Mouse (Mus musculus): ENCODE data around the gene Gabpb2. TPM values are rescaled to one million over a fixed set of nuclear protein-coding genes. Genes with fewer than 3 reads are reported as not detected.
A peak's percentile ranks its signal among the peaks of the same experiment; 100 is the strongest.

Gene Gabpb2
- polyA plus RNA-seq, 1 experiment from 2014 or later: 7.7 TPM

DNA sequence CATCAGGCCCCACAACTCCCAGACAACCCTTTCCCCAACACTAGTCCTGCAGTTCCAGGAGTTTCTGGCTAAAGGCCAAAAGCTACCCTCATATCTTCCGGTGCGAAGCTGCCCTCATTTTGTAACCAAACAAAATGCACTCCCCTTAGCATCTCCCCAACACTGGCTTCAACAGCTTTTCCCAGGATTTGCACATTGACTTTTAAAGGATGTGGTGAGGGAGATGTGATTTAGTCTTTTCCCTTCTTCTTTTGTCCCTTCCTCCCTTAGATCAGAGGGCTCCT, 55.4 kb downstream of the Gabpb2 start:
- no peaks in the 10 kb centered on the region for H3K9me3 ChIP-seq (replicated peaks)
- WGBS: 19% methylated on average over 2 of the region's 2 CpGs
- H3K36me3 ChIP-seq (ENCODE audit: poor library complexity, severe bottlenecking): peaks cover 34% of the 10 kb centered on the region
- H3K4me3 ChIP-seq: peak overlapping the region; percentile 88
- ATAC-seq: no peak
- H3K27ac ChIP-seq: peak overlapping the region; percentile 70
- H3K27me3 ChIP-seq: 0 out of 2 replicates have a peak, but pooled peaks cover 5% of the 10 kb centered on the region
- peak overlapping the region; percentile 89 for H3K9ac ChIP-seq
- peak overlapping the region; percentile 70 for H3K4me2 ChIP-seq
- peaks cover 38% of the 10 kb centered on the region for H3K4me1 ChIP-seq

DNA sequence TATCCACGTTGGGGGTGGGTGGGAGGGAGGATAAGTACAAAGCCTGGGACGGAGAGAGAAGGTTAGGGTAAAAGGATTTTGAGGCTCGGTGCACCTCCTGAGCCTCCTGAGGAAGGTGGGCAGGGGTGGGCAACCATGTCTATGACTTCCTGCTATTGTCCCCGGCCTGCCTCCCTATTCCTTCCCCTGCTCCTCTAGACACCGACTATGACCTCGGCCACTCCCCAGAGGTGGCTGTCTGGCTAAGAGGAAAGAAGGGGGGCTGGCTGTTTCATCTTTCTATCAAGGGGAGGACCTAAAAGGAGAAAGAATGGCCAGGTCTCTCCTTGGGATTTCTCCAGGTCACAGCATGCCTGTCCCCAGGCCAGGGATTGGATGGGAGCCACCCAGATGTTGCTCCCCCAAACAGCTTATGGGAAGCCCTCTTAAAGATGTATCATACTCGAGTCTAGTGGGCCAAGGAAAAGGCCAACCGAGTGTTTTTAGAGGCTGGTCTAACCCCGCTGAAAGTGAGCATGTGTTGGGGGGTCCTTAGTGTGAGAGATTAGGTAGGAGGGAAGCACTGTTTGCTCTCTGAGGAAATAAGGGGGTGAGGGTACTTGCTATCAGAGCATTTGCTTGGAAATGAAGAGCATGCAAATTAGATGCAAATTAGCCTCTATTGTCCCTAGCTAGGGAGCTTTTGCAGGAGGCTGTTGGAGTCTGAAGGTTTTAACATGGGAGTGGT, 55.9 kb downstream of the Gabpb2 start:
- no peak for ATAC-seq

DNA sequence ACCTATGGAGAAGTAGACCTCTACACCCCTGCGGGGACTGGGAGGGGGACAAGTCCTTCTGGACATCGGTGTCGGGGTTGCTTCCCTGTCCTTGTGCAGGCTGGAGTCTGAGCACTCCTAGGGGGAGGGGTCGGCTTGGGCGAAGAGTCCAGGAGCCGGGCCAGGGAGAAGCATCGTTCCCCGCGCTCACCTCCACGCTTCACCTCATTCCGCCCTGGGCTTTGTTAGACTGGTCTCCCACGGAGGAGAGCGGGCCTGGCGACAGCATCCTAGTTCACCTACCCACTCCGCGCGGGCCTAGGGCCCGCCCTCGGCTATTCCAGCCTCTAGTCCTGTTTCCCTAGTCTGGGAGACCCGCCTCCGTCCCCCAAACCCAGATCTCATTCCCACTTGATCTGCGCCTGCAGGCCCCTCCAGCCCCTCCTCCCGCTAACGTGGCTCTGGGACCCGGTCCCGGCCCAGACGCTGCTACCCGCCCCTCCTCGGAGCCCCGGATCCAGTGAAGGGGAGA, 56.6 kb downstream of the Gabpb2 start:
- peak overlapping the region; percentile 70 for H3K4me2 ChIP-seq
- H3K27ac ChIP-seq: peak overlapping the region; percentile 70
- peak; percentile 14 for ATAC-seq
- peaks cover 22% of the 10 kb centered on the region for H3K36me3 ChIP-seq (ENCODE audit: poor library complexity, severe bottlenecking)
- H3K4me3 ChIP-seq: peak overlapping the region; percentile 88
- H3K9ac ChIP-seq: peak overlapping the region; percentile 89
- under 1% methylated on average over 29 of the region's 30 CpGs for WGBS
- no peaks in the 10 kb centered on the region for H3K9me3 ChIP-seq (replicated peaks)
- peaks cover 38% of the 10 kb centered on the region for H3K4me1 ChIP-seq
- H3K27me3 ChIP-seq: 0 out of 2 replicates have a peak, but pooled peaks cover 5% of the 10 kb centered on the region

More for the DNA sequence above, 55.9 kb downstream of the Gabpb2 start:
- Histone ChIP-seq H3K36me3 (ENCODE audit: poor library complexity, severe bottlenecking) (peaks cover 29% of the 10 kb centered on the region), H3K4me1 (peaks cover 38% of the 10 kb centered on the region), H3K27ac (peak overlapping the region; percentile 70), H3K4me2 (peak overlapping the region; percentile 70), H3K9me3 (replicated peaks) (no peaks in the 10 kb centered on the region), H3K4me3 (peak overlapping the region; percentile 88), H3K27me3 (0 out of 2 replicates have a peak, but pooled peaks cover 5% of the 10 kb centered on the region), H3K9ac (peak overlapping the region; percentile 89)
- 3% methylated on average over 8 of the region's 9 CpGs for WGBS

DNA sequence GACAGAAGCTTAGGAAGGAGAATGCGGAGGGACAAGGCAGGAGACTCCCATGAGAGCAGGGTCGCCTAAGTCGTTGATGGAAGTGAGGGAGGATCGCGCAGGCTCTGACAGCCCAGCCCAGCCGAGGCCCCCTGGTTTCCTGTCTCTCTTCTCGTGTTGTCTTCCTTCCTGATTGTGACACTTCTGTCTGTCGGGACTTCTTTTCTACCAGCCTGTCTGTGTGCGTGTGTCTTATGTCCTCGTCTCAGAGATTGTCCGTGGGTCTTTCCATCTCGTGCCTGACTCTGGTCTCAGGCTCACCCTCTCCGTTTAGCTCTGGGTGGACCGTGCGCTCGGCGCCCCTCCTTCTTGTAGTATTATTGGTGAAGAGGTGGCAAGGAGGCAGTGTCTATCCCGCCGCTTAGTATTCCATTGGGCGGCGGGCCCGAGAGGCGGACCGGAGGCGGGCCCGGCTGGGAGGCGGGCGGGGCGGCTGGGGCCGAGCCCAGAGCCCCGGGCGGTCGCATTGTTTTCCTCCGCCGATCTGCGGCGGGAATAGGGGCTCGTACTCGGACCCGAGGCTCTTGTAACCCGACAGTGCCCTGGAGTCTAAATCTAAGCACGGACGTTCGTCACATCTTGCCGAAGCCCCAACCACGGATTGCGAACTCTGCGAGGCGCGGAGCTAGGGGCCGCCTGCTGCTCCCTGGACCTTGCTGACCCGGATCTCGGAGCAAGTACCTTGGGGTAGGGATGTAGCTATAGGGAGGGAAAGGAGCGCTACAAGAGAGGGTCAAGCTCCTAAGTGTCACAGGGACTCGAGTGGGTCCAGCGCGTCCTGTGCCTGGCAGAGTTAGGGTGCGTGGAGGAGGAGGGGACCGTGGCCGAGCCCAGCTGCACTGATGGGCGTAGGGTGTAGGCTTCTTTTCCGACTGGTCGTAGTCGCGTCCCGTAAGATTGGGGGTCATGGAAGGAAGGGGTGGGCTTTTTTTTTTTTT, 57.4 kb downstream of the Gabpb2 start, which contains the start of gene Sema6c:
TSS of gene Sema6c (plus strand) at position 471 of the 977 bp plus-strand sequence.
- peaks cover 38% of the 10 kb centered on the region for H3K4me1 ChIP-seq
- peak within 1 kb of the TSS; percentile 88 for H3K4me3 ChIP-seq
- H3K9ac ChIP-seq: peak within 1 kb of the TSS; percentile 89
- 0 out of 2 replicates have a peak, but pooled peaks cover 5% of the 10 kb centered on the region for H3K27me3 ChIP-seq
- peak within 1 kb of the TSS; percentile 70 for H3K27ac ChIP-seq
- peak within 1 kb of the TSS; percentile 70 for H3K4me2 ChIP-seq
- peak; percentile 98 for ATAC-seq
- H3K9me3 ChIP-seq (replicated peaks): no peaks in the 10 kb centered on the region
- peaks cover 14% of the 10 kb centered on the region for H3K36me3 ChIP-seq (ENCODE audit: poor library complexity, severe bottlenecking)
- under 1% methylated on average over 63 of the region's 66 CpGs for WGBS

DNA sequence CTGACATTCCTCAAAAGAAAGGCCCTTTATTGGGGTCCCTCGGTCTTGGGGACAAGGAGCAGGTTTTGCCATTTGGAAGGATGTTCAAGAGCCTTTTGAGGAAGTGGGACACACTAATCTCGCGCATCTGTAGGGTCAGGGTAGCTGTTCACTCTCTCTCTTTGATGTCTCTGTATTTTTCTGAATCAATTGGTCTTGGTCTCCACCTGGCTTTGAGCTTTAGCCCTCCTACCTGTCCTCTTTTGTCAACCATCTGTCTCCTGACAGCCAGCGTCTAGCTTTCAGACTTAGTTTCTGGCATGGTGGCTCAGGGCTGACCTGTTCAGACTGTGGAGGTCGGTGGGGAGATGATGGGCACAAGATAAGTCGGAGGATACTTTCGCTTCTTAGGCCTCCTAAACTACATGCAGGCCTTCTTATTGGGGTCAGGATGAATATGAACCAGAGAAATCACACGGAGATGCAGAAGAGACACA, 58.2 kb downstream of the Gabpb2 start:
- no peak for ATAC-seq
- H3K9ac ChIP-seq: peak overlapping the region; percentile 89
- peak overlapping the region; percentile 70 for H3K4me2 ChIP-seq
- H3K36me3 ChIP-seq (ENCODE audit: poor library complexity, severe bottlenecking): peaks cover 7% of the 10 kb centered on the region
- 19% methylated on average over 8 of the region's 8 CpGs for WGBS
- H3K9me3 ChIP-seq (replicated peaks): no peaks in the 10 kb centered on the region
- peak overlapping the region; percentile 88 for H3K4me3 ChIP-seq
- peaks cover 36% of the 10 kb centered on the region for H3K4me1 ChIP-seq
- 0 out of 2 replicates have a peak, but pooled peaks cover 5% of the 10 kb centered on the region for H3K27me3 ChIP-seq
- no peak overlapping the region for H3K27ac ChIP-seq

DNA sequence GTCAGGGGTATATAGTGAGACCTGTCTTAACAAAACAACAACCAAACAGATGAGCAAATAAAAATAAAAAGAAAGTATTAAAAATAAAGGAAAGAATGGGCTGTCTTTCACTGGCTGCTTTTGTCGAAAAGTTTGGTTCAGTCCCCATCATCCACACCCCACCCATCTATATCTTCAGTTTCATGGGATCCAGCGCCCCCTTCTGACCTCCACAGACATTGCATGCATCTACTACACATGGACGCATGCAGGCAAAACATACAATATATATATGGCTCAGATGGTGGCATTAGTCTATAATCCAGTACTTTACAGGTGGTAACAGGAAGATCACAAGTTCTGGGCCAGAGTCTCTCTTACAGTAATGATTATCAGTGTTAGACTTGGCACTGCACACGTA, 63.8 kb downstream of the Gabpb2 start:
- H3K36me3 ChIP-seq (ENCODE audit: poor library complexity, severe bottlenecking): no peaks in the 10 kb centered on the region
- H3K27ac ChIP-seq: no peak overlapping the region
- 57% methylated on average over 4 of the region's 4 CpGs for WGBS
- no peak for ATAC-seq
- no peak overlapping the region for H3K4me2 ChIP-seq
- no peak overlapping the region for H3K9ac ChIP-seq
- peaks cover 10% of the 10 kb centered on the region; the same call in 1 of the 2 replicates for H3K27me3 ChIP-seq
- no peak overlapping the region for H3K4me3 ChIP-seq
- no peaks in the 10 kb centered on the region for H3K4me1 ChIP-seq
- H3K9me3 ChIP-seq (replicated peaks): no peaks in the 10 kb centered on the region

DNA sequence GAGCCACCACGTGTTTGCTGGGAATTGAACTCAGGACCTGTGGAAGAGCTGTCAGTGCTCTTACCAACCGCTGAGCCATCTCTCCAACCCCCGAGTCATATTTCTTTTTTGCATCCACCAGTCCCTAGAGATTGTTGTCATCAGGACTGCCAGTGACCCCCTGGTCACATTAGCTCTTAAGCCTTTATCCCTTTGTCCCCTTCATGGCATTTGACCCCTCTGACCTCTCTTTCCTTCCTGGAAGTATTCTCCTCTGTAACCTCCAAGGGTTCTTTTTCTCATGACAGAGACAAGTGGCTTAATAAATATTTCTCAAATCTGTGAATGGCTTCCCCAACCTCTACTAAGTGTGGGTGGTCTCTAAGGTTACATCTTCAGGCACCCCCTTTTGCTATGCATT, 69.8 kb downstream of the Gabpb2 start:
- Histone ChIP-seq H3K36me3 (ENCODE audit: poor library complexity, severe bottlenecking) (no peaks in the 10 kb centered on the region), H3K27me3 (peaks cover 9% of the 10 kb centered on the region; the same call in 1 of the 2 replicates), H3K9ac (no peak overlapping the region), H3K9me3 (replicated peaks) (no peaks in the 10 kb centered on the region), H3K4me3 (no peak overlapping the region), H3K27ac (no peak overlapping the region), H3K4me2 (no peak overlapping the region), H3K4me1 (no peaks in the 10 kb centered on the region)
- WGBS: 65% methylated on average over 3 of the region's 3 CpGs
- ATAC-seq: no peak

DNA sequence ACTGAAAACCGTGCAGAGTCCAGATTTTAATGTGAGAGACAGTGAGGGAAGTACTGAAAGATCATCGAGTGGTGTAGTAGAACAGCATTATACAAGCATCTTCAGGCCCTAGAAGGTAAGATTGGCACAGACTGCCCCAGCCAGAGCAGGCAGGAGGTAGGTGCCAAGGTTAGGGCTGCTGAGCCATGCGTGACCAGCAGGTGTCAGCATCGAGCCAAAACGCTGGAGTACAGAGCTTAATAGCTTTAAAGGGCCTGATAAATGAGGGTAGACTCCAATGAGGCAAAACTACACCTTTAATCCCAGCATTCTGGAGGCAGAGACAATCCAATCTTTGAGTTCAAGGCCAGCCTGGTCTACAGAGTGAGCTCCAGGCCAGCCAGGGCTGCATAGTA, 75.1 kb downstream of the Gabpb2 start:
- peaks cover 18% of the 10 kb centered on the region for H3K36me3 ChIP-seq (ENCODE audit: poor library complexity, severe bottlenecking)
- H3K9ac ChIP-seq: no peak overlapping the region
- WGBS: 8% methylated on average over 5 of the region's 5 CpGs
- H3K4me2 ChIP-seq: no peak overlapping the region
- H3K4me1 ChIP-seq: no peaks in the 10 kb centered on the region
- H3K27ac ChIP-seq: no peak overlapping the region
- peak; percentile 79 for ATAC-seq
- H3K4me3 ChIP-seq: no peak overlapping the region
- no peaks in the 10 kb centered on the region for H3K9me3 ChIP-seq (replicated peaks)
- H3K27me3 ChIP-seq: no peaks in the 10 kb centered on the region

DNA sequence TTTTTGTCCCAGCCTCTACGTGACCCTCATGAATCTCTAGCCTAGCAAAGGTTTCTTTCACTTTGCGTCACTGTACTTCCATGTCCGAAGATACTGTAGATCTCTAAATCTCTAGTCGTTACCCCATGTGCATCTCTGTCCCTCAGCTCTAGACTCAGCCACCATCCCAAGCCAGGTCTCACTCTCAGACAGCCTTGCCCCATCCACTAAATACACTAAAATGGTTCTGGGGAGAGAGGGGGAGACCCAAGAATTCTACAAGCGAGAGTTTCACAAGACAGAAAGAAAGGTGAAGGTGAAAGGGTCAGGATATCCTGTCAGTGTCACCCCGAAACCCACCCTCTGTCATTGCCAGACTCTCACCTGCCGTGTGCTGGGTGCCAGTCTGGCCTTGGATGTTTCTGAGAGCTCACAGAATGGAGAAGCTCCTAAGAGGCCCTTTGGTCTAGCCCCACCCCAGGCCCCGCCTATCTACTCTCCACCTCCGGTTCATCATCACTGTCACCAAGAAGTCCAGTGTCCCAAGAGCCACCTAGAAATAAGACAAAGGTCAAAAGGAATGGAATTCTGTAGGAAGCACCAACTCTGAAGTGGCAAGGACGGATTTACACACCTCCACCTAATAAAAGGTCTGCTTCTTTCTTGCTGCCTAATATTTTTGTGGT, 75.6 kb downstream of the Gabpb2 start, which contains the start of gene Tnfaip8l2:
TSS of gene Tnfaip8l2 (minus strand) at position 409 of the 665 bp plus-strand sequence.
- Histone ChIP-seq H3K36me3 (ENCODE audit: poor library complexity, severe bottlenecking) (peaks cover 18% of the 10 kb centered on the region), H3K9me3 (replicated peaks) (no peaks in the 10 kb centered on the region), H3K4me2 (no peak within 1 kb of the TSS), H3K9ac (no peak within 1 kb of the TSS), H3K4me1 (no peaks in the 10 kb centered on the region), H3K4me3 (no peak within 1 kb of the TSS), H3K27me3 (no peaks in the 10 kb centered on the region), H3K27ac (no peak within 1 kb of the TSS)
- 82% methylated on average over 10 of the region's 10 CpGs for WGBS
- peak; percentile 42; the same call in 1 of the 2 replicates for ATAC-seq

DNA sequence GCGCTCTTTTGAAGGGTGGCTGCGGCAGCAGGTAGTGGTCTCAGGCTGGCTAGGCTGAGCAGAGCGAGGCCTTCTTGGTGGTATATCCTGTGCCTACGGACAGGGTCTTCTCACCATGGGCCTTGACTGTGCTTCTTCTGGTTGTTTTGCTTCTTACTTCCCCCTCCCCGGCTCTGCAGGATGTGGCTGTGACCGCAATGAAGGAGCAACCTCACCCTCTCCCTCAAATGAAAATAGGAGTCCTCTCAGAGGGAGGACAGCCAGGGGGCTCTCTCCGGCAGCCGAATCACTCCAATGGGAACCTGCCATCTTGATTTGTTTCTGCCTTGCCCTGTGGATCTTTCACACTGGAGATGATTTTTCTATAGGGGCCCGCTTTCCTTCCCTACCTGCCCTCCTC, 76.2 kb downstream of the Gabpb2 start:
- Histone ChIP-seq H3K4me3 (no peak overlapping the region), H3K36me3 (ENCODE audit: poor library complexity, severe bottlenecking) (peaks cover 18% of the 10 kb centered on the region), H3K9ac (no peak overlapping the region), H3K9me3 (replicated peaks) (no peaks in the 10 kb centered on the region), H3K27ac (no peak overlapping the region), H3K4me2 (no peak overlapping the region), H3K4me1 (no peaks in the 10 kb centered on the region; the same call in 1 of the 2 replicates), H3K27me3 (no peaks in the 10 kb centered on the region)
- WGBS: 90% methylated on average over 9 of the region's 9 CpGs
- no peak for ATAC-seq

DNA sequence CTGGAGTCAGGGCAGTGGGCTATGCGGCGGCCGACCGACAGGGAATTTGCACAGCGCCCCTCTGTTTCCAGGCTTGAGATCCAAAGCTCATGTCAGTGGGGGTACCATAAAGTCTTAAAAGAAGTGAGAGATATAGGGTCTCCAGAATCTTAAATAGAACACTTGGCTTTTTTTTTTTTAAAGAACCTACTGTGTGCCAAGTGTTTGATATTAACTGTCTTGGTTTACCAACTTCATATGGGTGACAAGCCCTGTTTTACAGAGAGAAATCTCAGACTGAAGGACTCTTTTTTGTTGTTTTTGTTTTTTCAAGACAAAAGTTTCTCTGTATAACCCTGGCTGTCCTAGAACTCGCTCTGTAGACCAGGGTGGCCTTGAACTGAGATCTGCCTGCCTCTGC, 76.9 kb downstream of the Gabpb2 start:
- no peak overlapping the region for H3K27ac ChIP-seq
- H3K9ac ChIP-seq: no peak overlapping the region
- no peak for ATAC-seq
- H3K36me3 ChIP-seq (ENCODE audit: poor library complexity, severe bottlenecking): peaks cover 18% of the 10 kb centered on the region
- H3K4me1 ChIP-seq: peaks cover 5% of the 10 kb centered on the region; the same call in 1 of the 2 replicates
- H3K9me3 ChIP-seq (replicated peaks): no peaks in the 10 kb centered on the region
- H3K4me2 ChIP-seq: no peak overlapping the region
- no peaks in the 10 kb centered on the region for H3K27me3 ChIP-seq
- no peak overlapping the region for H3K4me3 ChIP-seq
- WGBS: 89% methylated on average over 6 of the region's 6 CpGs

Data from forebrain, embryonic 13.5 days (tissue).